Mouse (Mus musculus): ENCODE data around the gene Tex36.

Gene Tex36

DNA sequence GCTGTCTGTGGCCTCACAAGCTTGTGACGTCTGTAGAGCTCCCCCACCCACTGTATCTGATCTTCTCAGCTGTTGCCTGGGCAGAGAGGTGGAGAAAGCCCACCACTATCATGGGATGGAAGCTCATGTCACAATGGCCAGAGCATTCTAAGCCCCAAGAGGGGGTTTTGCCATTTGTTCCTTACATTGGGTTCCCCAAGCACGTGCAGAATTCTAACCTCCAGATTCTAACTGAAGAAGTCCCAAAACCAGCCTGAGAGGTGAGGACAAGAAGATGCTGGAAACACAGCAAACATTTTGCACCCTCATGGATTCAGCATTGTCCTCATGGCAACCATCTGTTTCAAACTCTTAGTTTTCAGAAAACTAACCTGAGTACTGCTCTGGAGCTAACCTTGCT, at the start of gene Tex36:
TSS of gene Tex36 (minus strand) at position 101 of the 400 bp plus-strand sequence.
- DNase-seq, result no peak

DNA sequence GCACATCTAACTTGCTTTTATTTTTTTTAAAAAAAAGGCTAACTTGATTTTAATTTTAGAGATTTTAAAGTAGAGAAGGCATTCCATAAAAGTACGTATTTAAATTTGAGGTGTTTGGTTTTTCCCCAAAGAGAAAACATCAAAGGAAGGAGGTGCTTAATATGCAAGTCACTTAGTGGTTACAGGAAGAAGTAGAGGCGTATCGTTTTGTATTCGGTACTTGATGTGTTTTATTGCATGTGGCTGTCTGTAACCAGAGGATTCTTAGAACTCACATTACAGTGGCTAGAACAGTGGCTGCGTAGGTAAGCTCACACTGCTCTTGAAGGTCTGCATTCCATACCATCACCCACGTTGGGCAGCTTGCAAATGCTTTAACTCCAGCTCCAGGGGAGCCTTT, 43.8 kb upstream of the Tex36 start:
- no peak for DNase-seq

DNA sequence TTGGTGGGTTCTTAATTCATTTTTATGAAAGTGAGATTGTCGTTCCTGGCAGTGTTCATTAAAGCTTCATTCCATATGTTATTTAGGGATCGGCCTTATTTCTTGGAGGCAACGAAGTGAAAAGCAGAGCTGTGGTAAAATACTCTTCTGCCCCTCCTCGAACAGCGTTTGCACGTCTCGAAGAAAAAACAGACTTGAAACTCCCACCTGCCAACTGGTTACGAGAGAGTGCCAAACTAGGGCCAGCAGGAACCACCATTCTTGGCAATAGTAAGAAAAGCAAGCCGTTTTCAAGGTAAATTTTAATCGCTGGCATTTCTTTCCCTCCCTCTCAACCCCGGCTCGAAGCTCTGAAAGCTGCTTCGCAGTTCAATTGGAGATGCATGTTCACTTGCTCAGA, 36.9 kb upstream of the Tex36 start:
- DNase-seq, result no peak

DNA sequence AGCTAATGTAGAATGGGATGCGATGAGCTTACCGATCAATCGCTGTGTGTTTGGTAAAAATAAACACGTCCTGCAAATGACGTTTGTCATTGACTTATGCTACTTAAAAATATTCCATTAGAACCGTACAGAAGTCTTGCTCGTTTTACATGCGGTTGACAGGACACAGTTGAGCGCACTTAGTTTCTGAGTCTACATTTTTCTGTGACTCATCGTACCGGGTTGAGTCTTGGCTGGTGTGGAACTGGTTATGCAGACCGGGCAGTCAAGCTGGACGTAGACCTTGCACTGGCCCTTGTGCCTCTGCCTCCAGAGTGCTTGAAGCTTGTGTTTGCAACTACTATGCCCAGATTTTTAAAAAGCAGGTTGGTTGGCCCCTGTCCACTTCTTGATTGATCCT, 36.3 kb upstream of the Tex36 start:
- no peak for DNase-seq

- DNase-seq, result peak; percentile 90
These were observed 35.7 kb upstream of the Tex36 start, which contains the start of gene Edrf1 for GRCm38 (mm10) chr7:133637361-133638305. Edrf1 (plus strand) TSS chr7:133637543.

GRCm38 (mm10) chr7:133636738-133637352, 34.9 kb upstream of the Tex36 start:
- DNase-seq, result peak; percentile 96

DNA sequence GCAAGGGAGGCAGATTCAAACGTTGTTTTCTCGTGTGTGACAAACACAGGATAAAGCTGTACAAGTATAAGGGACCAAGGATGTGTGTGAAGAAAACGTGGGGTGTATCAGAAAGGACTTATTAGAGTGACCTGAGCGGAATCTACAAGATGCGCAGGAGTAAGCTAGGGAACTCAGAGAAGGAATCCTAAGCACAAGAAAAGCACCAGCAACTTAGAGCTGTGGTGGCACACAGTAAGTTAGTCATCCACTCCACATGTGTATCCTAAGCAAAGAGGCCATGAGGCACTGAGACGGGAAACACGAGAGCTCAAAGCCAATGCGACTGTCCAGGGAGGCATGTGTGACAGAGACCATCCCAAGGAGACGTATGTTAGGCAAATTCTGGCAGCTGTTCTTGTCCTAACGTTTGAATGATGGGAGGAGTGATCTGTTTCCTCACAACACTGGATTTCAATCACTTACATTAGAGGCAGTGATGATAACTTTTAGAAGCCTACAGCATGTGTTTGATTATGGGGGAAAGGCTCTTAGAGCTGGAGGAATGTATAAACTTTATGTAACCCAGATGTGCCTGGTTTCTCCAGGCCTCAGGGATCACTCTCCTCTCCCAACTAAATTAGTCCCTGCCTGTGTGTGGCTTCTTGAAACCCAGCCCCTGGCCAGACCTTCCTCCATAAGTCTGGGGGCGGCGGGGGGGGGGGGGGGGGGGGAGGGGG, 33.1 kb upstream of the Tex36 start:
- no peak for DNase-seq

GRCm38 (mm10) chr7:133632476-133632875, 30.5 kb upstream of the Tex36 start:
- DNase-seq, result peak; percentile 75

DNA sequence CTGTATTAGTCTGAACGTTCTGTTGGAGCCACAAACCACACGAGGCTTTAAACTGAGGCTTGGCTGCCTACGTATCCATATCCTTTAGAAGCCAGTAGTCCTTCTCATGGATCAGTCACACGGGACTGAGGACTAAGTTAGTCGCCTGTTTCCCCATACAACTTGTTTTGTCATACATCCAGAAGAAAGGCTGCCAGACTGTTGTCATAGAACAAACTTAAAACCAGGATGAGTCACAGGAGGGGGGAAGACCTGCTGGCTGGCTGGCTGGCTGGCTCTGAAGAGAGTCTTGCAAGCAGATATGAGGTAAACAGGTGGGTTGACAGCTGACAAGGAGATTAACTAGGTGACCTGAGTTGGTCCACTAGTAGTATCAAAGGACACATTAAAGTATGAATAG, 28.9 kb upstream of the Tex36 start:
- DNase-seq, result no peak

- DNase-seq, result no peak
These were observed 25.4 kb upstream of the Tex36 start for GRCm38 (mm10) chr7:133627184-133627936.

- DNase-seq, result no peak
These were observed 21.3 kb upstream of the Tex36 start for GRCm38 (mm10) chr7:133623226-133623625.

DNA sequence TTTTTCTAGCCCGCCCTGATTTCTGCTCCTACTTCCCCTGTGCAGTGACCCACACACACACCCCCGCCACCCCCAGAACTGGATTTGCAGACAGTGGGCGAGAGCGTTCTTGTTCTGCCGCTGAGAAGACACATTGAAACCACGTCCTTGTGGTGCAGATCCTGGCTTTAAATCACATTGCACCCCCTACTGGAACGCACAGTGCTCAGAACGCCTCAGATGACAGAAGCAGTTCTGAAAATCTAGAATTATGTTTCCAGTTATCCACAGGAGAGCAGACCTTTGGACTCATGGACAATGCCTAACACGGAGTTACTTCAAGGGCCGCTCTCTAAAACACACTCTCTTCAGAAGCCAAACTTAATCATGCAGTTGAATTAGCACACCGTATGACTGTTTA, 18.8 kb upstream of the Tex36 start:
- no peak for DNase-seq

- DNase-seq, result no peak
These were observed 11.0 kb upstream of the Tex36 start for GRCm38 (mm10) chr7:133612981-133613380.

GRCm38 (mm10) chr7:133609585-133609984, 7.6 kb upstream of the Tex36 start:
- peak; percentile 25 for DNase-seq

DNA sequence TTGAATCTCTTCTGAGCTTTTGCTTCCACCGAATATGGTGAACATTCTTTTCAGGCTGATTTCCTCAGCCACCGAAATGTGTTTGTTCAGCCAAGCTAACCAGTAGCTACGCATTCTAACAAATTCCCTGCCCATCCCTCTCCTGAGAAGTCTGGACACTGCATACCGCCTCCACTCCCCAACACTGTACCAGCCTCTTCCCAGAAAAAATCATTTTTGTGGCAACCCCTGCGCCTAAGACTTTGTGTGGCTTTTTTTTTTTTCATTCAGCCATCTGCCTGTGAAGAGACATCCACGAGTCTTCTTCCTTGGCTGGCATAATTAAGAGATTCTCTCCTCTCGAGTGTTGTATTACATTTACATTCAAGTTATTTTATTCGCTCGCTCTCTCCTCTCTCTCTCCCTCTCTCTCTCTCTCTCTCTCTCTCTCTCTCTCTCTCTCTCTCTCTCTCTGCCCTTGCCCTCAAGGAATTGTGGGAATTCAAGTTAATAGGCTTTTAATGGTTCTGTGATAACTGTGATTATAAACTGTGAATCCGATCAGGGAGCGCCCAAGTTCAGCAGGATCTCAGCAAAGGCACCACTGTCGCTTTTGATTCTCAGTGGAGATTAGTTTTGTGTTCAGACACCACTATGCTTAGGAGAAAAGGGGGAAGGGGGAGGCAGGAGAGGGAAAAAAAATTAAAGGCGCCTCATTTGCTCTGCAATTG, 6.8 kb upstream of the Tex36 start:
- DNase-seq, result no peak

DNA sequence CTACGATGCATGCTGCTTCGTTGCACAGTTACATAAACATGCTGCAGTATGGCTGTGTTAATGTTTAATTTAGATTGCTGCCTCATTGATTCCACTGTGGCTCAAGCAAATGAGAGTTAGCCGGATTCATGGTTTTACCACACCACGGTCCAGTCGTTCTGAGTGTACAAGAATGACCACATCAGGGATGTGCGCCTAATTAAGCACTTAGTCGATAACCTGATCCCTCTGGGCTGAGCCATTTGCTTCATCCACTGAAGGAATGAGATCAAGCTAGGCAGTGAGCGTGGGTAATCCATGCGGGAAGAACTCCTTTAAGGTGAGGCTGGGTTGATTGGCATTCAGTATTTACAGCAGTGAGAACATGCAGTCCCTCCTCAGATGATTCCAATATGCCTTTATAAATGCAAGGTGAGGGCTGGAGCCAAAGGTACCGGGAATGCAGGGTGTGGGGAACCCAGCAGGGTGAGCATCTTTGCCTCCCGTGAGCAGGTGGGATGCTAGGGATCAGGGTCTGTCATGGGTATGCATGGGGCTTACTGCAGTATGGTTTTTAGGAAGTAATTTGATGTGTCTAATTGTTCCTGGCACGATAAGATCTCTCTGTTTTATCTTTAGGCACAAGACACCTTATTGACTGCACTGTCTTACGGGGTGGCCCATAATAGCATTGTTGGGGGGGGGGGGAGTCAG, 6.1 kb upstream of the Tex36 start:
- DNase-seq, result no peak

GRCm38 (mm10) chr7:133607331-133607730, 5.4 kb upstream of the Tex36 start:
- DNase-seq, result no peak

DNA sequence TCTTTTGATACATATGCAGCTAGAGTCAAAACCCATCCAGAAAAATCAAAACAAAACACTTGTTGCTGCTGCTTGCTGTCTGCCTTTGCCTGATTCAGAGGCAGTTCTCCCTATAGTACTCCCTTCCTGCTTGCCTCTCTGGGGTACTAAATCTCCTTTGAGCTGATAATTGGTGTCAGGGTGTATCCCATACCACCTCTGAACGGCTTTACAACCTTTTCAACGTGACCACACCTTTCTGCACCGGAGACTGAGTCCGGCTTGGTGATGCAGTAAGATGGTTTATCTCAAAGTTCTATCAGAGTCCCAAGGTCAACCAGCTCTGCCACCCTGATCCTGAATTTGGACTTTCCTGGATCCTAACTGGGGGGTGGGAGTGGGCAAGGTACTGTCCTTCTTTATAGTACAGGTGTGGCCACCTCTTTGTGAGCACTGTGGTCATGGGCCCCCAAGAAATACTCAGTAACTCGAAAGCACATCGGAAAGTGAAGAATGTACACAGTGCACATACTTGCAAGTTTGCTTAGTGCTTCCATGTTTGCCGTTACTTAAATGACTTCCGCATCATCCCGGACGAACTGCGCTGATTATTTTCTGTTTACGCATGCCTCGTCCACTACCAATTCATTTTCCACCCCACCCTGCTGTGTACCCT, 2.6 kb upstream of the Tex36 start:
- no peak for DNase-seq

DNA sequence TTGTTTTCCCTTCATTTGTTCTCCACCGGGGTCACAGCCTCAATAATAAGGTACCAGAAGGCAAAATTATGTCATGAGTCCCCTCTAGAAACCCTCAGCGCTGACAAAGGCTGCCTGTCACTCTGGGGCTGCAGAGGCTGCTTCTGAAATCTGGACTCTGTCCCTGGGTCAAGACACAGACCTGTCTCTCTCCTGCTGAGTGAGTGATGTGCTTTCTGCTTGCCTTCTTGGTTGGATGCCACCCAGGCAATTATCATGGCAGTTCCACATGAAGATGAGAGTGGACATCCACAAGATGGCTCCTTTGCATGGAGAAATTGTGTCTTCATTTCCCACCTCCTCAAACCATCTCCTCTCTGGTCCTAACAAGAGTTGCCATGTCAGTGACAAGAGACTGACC, 1.2 kb upstream of the Tex36 start:
- DNase-seq, result no peak

DNA sequence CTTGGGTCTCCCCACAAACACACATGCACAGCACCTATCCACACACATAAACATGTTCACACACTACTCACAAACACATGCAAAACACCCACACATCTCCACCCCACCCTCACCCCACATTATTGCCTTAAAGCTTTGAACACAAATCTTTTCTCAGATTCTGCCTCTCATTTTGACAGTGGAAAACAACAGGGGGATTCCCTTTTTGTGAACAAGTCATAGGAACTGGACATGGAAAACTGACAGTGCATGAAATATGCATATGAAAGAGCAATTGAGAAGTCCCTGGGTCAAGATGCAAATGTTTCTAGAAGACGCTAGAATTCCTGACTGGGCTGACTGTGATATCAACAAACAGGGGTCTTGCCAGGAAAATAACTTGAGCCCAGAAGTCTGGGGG, 1.4 kb downstream of the Tex36 start:
- no peak for DNase-seq

DNA sequence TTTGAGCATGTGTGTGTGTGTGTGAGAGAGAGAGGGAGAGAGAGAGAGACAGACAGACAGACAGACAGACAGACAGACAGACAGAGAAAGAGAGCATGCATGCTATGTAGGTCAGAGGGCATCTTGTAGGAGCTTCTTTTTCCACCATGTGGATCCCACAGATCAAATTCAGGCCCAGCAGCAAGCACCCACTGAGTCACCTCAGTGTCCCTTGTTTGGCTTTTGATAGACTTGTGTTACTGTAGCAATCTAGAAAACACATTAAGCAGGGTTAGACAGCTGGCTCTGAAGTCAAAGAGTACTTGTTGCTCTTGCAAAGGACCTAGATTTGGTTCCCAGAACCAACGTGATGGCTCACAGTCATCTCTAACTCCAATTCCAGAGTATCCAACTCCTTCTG, 10.2 kb downstream of the Tex36 start:
- DNase-seq, result no peak
